Mouse (Mus musculus) CH12.LX (cell line): ENCODE results near the gene Pirt. TPM values are rescaled to one million over a fixed set of nuclear protein-coding genes. Genes with fewer than 3 reads are reported as not detected.
A peak's percentile ranks its signal among the peaks of the same experiment; 100 is the strongest.

Experiments
- DNase-seq: peaks from one replicate; pipeline ENCODE4 v3.0.0-alpha.2; 2013; ENCODE audit errors: extremely low read depth
- H3K27ac ChIP-seq: 2 replicates; pipeline ENCODE4 v1.5.1; 2012; ENCODE audit warnings: low read depth, mild to moderate bottlenecking, control low read depth, moderate library complexity; ENCODE audit not compliant: insufficient read depth
- H3K27me3 ChIP-seq: replicated peaks from 2 replicates; pipeline ENCODE3; 2012; ENCODE audit warnings: inconsistent platforms
- H3K36me3 ChIP-seq, 2 experiments: replicated peaks in 1 of 2; 2 replicates each; pipeline versions ENCODE3 to v1.6.1; 2012; ENCODE audit warnings: inconsistent platforms in 1 of 2, low read length in 1 of 2, mild to moderate bottlenecking in 1 of 2, mixed read lengths in 1 of 2, moderate library complexity in 1 of 2; ENCODE audit not compliant: control insufficient read depth in 1 of 2, insufficient read depth in 1 of 2
- H3K4me1 ChIP-seq, 2 experiments: 2 replicates each; pipeline ENCODE4 v1.6.1; 2012; ENCODE audit warnings: inconsistent platforms in 1 of 2, moderate library complexity in 1 of 2; ENCODE audit not compliant: insufficient read depth in 2 of 2, control insufficient read depth in 1 of 2
- H3K4me2 ChIP-seq: 2 replicates; pipeline ENCODE4 v1.6.1; 2012; ENCODE audit warnings: low read depth, mild to moderate bottlenecking, control low read depth; ENCODE audit not compliant: poor library complexity, insufficient read depth, severe bottlenecking
- H3K4me3 ChIP-seq, 3 experiments: fragments of 150-350 bp in 1 of 3; sonication (generic) in 1 of 3; replicated peaks in 1 of 3; 2 replicates each; pipeline versions ENCODE3 to v1.5.1; 2011 to 2012; ENCODE audit warnings: low read depth in 2 of 3, low read length in 2 of 3, mild to moderate bottlenecking in 2 of 3, moderate library complexity in 2 of 3, control low read depth in 1 of 3, improper control_type of control experiment in 1 of 3, inconsistent platforms in 1 of 3, mixed read lengths in 1 of 3; ENCODE audit not compliant: poor library complexity in 1 of 3
- H3K79me2 ChIP-seq: replicated peaks from 2 replicates; pipeline ENCODE4 v1.6.1; 2012; ENCODE audit warnings: mild to moderate bottlenecking, moderate library complexity; ENCODE audit not compliant: control insufficient read depth, poor library complexity, insufficient read depth, severe bottlenecking; ENCODE audit errors: extremely low read depth
- H3K9ac ChIP-seq: 2 replicates; pipeline ENCODE4 v1.6.1; 2012; ENCODE audit warnings: low read depth, mild to moderate bottlenecking, control low read depth, moderate library complexity; ENCODE audit not compliant: insufficient read depth
- H3K9me3 ChIP-seq: replicated peaks from 2 replicates; pipeline ENCODE3; 2012; ENCODE audit warnings: low read length, inconsistent platforms, mixed read lengths
- CTCF ChIP-seq, 2 experiments: IDR thresholded peaks in 1 of 2; conservative IDR thresholded peaks in 1 of 2; 2 replicates each; pipeline ENCODE4 v1.5.1; 2011 to 2012; ENCODE audit warnings: low read depth in 2 of 2, low read length in 2 of 2, improper control_type of control experiment in 1 of 2, inconsistent platforms in 1 of 2, mild to moderate bottlenecking in 1 of 2, moderate library complexity in 1 of 2
- ELF1 ChIP-seq: IDR thresholded peaks from 2 replicates; pipeline ENCODE4 v1.6.1; 2014; ENCODE audit warnings: low read depth, mild to moderate bottlenecking, inconsistent platforms, low read length, improper control_type of control experiment
- ETS1 ChIP-seq: conservative IDR thresholded peaks from 2 replicates; pipeline ENCODE4 v1.6.1; 2012; ENCODE audit warnings: low read depth, mild to moderate bottlenecking, inconsistent platforms, low read length, improper control_type of control experiment, moderate library complexity
- GABPA ChIP-seq: IDR thresholded peaks from 2 replicates; pipeline ENCODE4 v1.6.1; 2012; ENCODE audit warnings: low read depth, low read length, improper control_type of control experiment, inconsistent platforms; ENCODE audit not compliant: insufficient replicate concordance
- MAFK ChIP-seq: IDR thresholded peaks from 2 replicates; pipeline ENCODE4 v1.6.1; 2011; ENCODE audit warnings: low read length, improper control_type of control experiment; ENCODE audit not compliant: insufficient replicate concordance
- MAX ChIP-seq: IDR thresholded peaks from 2 replicates; pipeline ENCODE4 v1.6.1; 2011; ENCODE audit warnings: low read length, improper control_type of control experiment
- MAZ ChIP-seq: IDR thresholded peaks from 2 replicates; pipeline ENCODE4 v1.6.1; 2012; ENCODE audit warnings: low read depth, mild to moderate bottlenecking, inconsistent platforms, low read length, improper control_type of control experiment, moderate library complexity
- MYC ChIP-seq: IDR thresholded peaks from 2 replicates; pipeline ENCODE4 v1.6.1; 2011; ENCODE audit warnings: low read depth, mild to moderate bottlenecking, improper control_type of control experiment, low read length
- NELFE ChIP-seq: IDR thresholded peaks from 2 replicates; pipeline ENCODE4 v1.6.1; 2011; ENCODE audit warnings: low read depth, low read length, improper control_type of control experiment
- POLR2A ChIP-seq: IDR thresholded peaks from 2 replicates; pipeline ENCODE4 v1.6.1; 2011; ENCODE audit warnings: low read depth, mild to moderate bottlenecking, improper control_type of control experiment, low read length
- RAD21 ChIP-seq: IDR thresholded peaks from 2 replicates; pipeline ENCODE4 v1.6.1; 2011; ENCODE audit warnings: low read depth, mild to moderate bottlenecking, low read length, improper control_type of control experiment, moderate library complexity
- SIN3A ChIP-seq: IDR thresholded peaks from 2 replicates; pipeline ENCODE4 v1.6.1; 2012; ENCODE audit warnings: low read length, improper control_type of control experiment, inconsistent platforms
- SMC3 ChIP-seq: IDR thresholded peaks from 2 replicates; pipeline ENCODE4 v1.6.1; 2011; ENCODE audit warnings: low read depth, low read length, improper control_type of control experiment
- UBTF ChIP-seq: IDR thresholded peaks from 2 replicates; pipeline ENCODE4 v1.6.1; 2012; ENCODE audit warnings: low read depth, mild to moderate bottlenecking, inconsistent platforms, low read length, improper control_type of control experiment, moderate library complexity
- ZC3H11A ChIP-seq: IDR thresholded peaks from 2 replicates; pipeline ENCODE4 v1.6.1; 2012; ENCODE audit warnings: low read depth, mild to moderate bottlenecking, inconsistent platforms, low read length, improper control_type of control experiment
- ZNF384 ChIP-seq: IDR thresholded peaks from 2 replicates; pipeline ENCODE4 v1.6.1; 2012; ENCODE audit warnings: low read depth, low read length, improper control_type of control experiment, inconsistent platforms
- dilution Hi-C: fragments of 300-500 bp; cut with MboI; formaldehyde crosslinking; loops from 2 replicates; pipeline ENCODE4 v1.14.3; 2020; ENCODE audit warnings: low sequenced_read_pairs; ENCODE audit not compliant: extremely low pct_unique_long_range_greater_than_20kb, extremely low pct_ligation_motif_present
- in situ Hi-C: fragments of 300-500 bp; cut with MboI; formaldehyde crosslinking; loops from 3 replicates; pipeline ENCODE4 v1.14.3; 2019; ENCODE audit warnings: low sequenced_read_pairs, low pct_ligation_motif_present, low pct_unique_long_range_greater_than_20kb, mixed read lengths
- polyA plus RNA-seq: library from polyadenylated mRNA; unstranded; fragments of >175 nt; gene quantifications from 2 replicates; pipeline ENCODE4 v1.2.1, GENCODE M21; 2012; ENCODE audit warnings: low read depth; ENCODE audit not compliant: insufficient read length
- total RNA-seq, 2 experiments: library from RNA; depleted of rRNA; stranded (reverse); fragments of 300-350 nt in 1 of 2; fragments of >200 nt in 1 of 2; gene quantifications; 2 replicates each; pipeline ENCODE4 v1.2.3; 2012 to 2014

Gene Pirt
- total RNA-seq (2012; rRNA removed) = not detected in 2 replicates
- total RNA-seq (2014; rRNA removed) = not detected in 2 replicates
- polyA plus RNA-seq = not detected in 2 replicates

DNA sequence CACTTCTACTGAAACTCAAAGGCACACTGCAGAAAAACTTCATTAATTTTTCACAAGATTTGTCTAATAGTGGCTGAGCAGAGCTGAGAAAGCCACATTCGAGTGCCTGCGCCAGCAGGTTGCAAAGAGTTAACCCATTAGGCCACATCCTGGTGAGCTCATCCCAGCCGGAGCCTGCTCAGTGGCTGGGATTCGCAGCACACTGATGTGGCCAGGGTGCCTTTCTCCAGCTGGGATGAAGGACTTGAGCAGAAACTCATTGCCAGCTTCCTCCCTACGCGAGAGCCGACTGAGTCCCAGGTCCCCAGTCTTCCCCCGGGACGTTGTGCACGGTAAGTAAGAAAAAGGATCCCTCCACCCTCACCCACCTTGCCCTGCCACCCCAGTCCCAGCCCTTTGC is at the start of gene Pirt:
TSS of gene Pirt (plus strand) at position 171 of the 400 bp plus-strand sequence.
- DNase-seq = no peak
- Histone ChIP-seq H3K4me2 (no peak within 1 kb of the TSS), H3K4me1 (peaks cover 0 to 2% of the 10 kb centered on the region in 2 experiments; a peak in 1 of 4 replicates), H3K4me3 (no peak within 1 kb of the TSS), H3K27ac (no peak within 1 kb of the TSS), H3K9ac (no peak within 1 kb of the TSS), H3K36me3 (no peaks in the 10 kb centered on the region), H3K9me3 (no peaks in the 10 kb centered on the region), H3K27me3 (peaks cover 52% of the 10 kb centered on the region), H3K79me2 (no peaks in the 10 kb centered on the region)
- TF ChIP-seq POLR2A = no peak
- TF ChIP-seq MAX = no peak
- in situ Hi-C loops = loop anchor here (25.0 kb wide), 1 partner anchor 425 kb away; no protein-coding TSS in a partner anchor
- dilution Hi-C loops = no loop called here

DNA sequence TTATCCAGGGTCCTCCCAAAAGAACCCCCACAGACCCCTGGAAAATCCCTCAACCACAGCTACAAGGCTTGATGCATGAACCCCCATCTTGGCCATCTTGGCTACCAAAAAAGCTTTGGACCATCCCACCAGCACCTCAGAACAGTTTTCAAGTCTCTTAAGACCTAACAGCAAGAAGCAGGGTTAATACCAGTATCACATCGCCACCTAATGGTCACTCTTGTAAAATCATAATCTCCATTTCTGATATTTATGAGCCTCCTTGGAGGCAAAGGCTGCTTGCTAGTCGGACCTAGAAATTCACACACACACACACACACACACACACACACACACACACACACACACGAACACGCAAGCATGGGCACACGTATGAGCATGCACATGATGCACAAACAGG is 40.1 kb upstream of the Pirt start:
- Histone ChIP-seq H3K9me3 (peaks cover 8% of the 10 kb centered on the region), H3K4me2 (no peak overlapping the region), H3K4me3 (no peak overlapping the region), H3K79me2 (no peaks in the 10 kb centered on the region), H3K9ac (no peak overlapping the region), H3K4me1 (peaks cover 7 to 20% of the 10 kb centered on the region in 2 experiments; a peak in 3 of 4 replicates), H3K27ac (no peak overlapping the region)
- DNase-seq = peak; percentile 84
- in situ Hi-C loops = no loop called here
- TF ChIP-seq ELF1 (no peak), MAFK (no peak), MAZ (no peak), ZNF384 (no peak), SMC3 (peak; percentile 73), GABPA (no peak), MYC (0 out of 2 replicates have a peak, but pooled peaks have one; percentile 20), ETS1 (no peak), UBTF (no peak), SIN3A (0 out of 2 replicates have a peak, but pooled peaks have one; percentile 23), ZC3H11A (0 out of 2 replicates have a peak, but pooled peaks have one; percentile 7), CTCF (conservative IDR thresholded peaks at IDR 0.05 in 1 of 2, IDR thresholded peaks at IDR 0.05 in 1 of 2; ENCODE audit: low read depth in 2 of 2, low read length in 2 of 2) (peak; percentile 47 to 88; a peak in 3 of 4 replicates), RAD21 (peak; percentile 92), NELFE (0 out of 2 replicates have a peak, but pooled peaks have one; percentile 2)
- TF ChIP-seq, all 38 proteins: peak for 7
- no peaks in the 10 kb centered on the region for H3K27me3 ChIP-seq
- no peaks in the 10 kb centered on the region for H3K36me3 ChIP-seq
- dilution Hi-C loops = no loop called here
